Mouse (Mus musculus) forebrain, embryonic 15.5 days (tissue): ENCODE measurements around the gene Zglp1. TPM values are rescaled to one million over a fixed set of nuclear protein-coding genes. Genes with fewer than 3 reads are reported as not detected.

Experiments used
- ATAC-seq: fragments of 200-750 bp; cut with Nextera tagmentation; replicated peaks from 2 replicates; pipeline ENCODE4 v1.8.0; 2017; ENCODE audit warnings: mild to moderate bottlenecking, moderate TSS enrichment, moderate library complexity
- H3K27ac ChIP-seq: fragments of 300-500 bp; sonication (generic); replicated peaks from 2 replicates; pipeline ENCODE4 v1.5.1; 2015; ENCODE audit warnings: mild to moderate bottlenecking, inconsistent platforms
- H3K27me3 ChIP-seq: fragments of 300-500 bp; sonication (generic); 2 replicates; pipeline ENCODE4 v1.6.1; 2015; ENCODE audit warnings: inconsistent platforms
- H3K36me3 ChIP-seq: fragments of 300-500 bp; sonication (generic); 2 replicates; pipeline ENCODE4 v1.6.1; 2015; ENCODE audit warnings: mild to moderate bottlenecking, inconsistent platforms
- H3K4me1 ChIP-seq: fragments of 300-500 bp; sonication (generic); 2 replicates; pipeline ENCODE4 v1.6.1; 2015; ENCODE audit warnings: inconsistent platforms
- H3K4me2 ChIP-seq: fragments of 300-500 bp; sonication (generic); replicated peaks from 2 replicates; pipeline ENCODE4 v1.6.1; 2015; ENCODE audit warnings: mild to moderate bottlenecking, inconsistent platforms
- H3K4me3 ChIP-seq: fragments of 300-500 bp; sonication (generic); 2 replicates; pipeline ENCODE4 v1.5.1; 2015; ENCODE audit warnings: mild to moderate bottlenecking, inconsistent platforms
- H3K9ac ChIP-seq: fragments of 300-500 bp; sonication (generic); replicated peaks from 2 replicates; pipeline ENCODE4 v1.6.1; 2015; ENCODE audit warnings: mild to moderate bottlenecking, inconsistent platforms
- H3K9me3 ChIP-seq: fragments of 300-500 bp; sonication (generic); 2 replicates; pipeline ENCODE4 v1.6.1; 2016; ENCODE audit warnings: inconsistent platforms
- WGBS: fragments of 180-500 bp; shearing (Covaris S2); methylation state at CpG from one replicate; pipeline ENCODE4 v1.1.7; 2015; ENCODE audit warnings: mixed read lengths; 5-methylcytosine and 5-hydroxymethylcytosine counted together
- microRNA counts: library from miRNA; unstranded; fragments of <30 nt; microRNA quantifications from one replicate; lab custom pipeline; 2016
- microRNA-seq: library from miRNA; unstranded; fragments of <30 nt; microRNA quantifications from one replicate; pipeline ENCODE4, GENCODE M21; 2016
- polyA plus RNA-seq: library from polyadenylated mRNA; unstranded; fragments of >200 nt; fragmentation: Nextera tagmentation; extraction: Ambion mirVana; gene quantifications from 2 replicates; pipeline ENCODE4 v1.2.1, GENCODE M21; 2015

Zglp1 gene
- polyA plus RNA-seq, 1 experiment from 2014 or later: 2.2 TPM

GRCm38 (mm10) chr9:21018600-21018999, 48.3 kb downstream of the Zglp1 start:
- Histone ChIP-seq H3K27ac (no peak overlapping the region), H3K4me1 (peaks cover 11% of the 10 kb centered on the region), H3K36me3 (no peaks in the 10 kb centered on the region), H3K9me3 (no peaks in the 10 kb centered on the region), H3K27me3 (peaks cover 51% of the 10 kb centered on the region), H3K4me2 (no peak overlapping the region), H3K4me3 (no peak overlapping the region), H3K9ac (no peak overlapping the region)
- no peak for ATAC-seq
- 72% methylated on average over 2 of the region's 2 CpGs for WGBS

GRCm38 (mm10) chr9:21017177-21017575, 49.7 kb downstream of the Zglp1 start:
- 33% methylated on average over 4 of the region's 4 CpGs for WGBS
- H3K36me3 ChIP-seq: no peaks in the 10 kb centered on the region
- peaks cover 51% of the 10 kb centered on the region for H3K27me3 ChIP-seq
- no peaks in the 10 kb centered on the region for H3K9me3 ChIP-seq
- H3K4me1 ChIP-seq: peaks cover 11% of the 10 kb centered on the region
- no peak overlapping the region for H3K27ac ChIP-seq
- no peak overlapping the region for H3K4me3 ChIP-seq
- no peak overlapping the region for H3K4me2 ChIP-seq
- ATAC-seq: no peak
- H3K9ac ChIP-seq: no peak overlapping the region

GRCm38 (mm10) chr9:21016331-21017176, 50.3 kb downstream of the Zglp1 start:
- H3K27ac ChIP-seq: no peak overlapping the region
- H3K4me1 ChIP-seq: peaks cover 11% of the 10 kb centered on the region
- no peak overlapping the region for H3K4me3 ChIP-seq
- 7% methylated on average over 17 of the region's 17 CpGs for WGBS
- no peak overlapping the region for H3K9ac ChIP-seq
- H3K4me2 ChIP-seq: no peak overlapping the region
- no peaks in the 10 kb centered on the region for H3K36me3 ChIP-seq
- peaks cover 51% of the 10 kb centered on the region for H3K27me3 ChIP-seq
- ATAC-seq: no peak
- no peaks in the 10 kb centered on the region for H3K9me3 ChIP-seq

- Histone ChIP-seq H3K4me3 (peak within 1 kb of the TSS; percentile 25), H3K9ac (no peak within 1 kb of the TSS), H3K9me3 (no peaks in the 10 kb centered on the region), H3K4me2 (peak within 1 kb of the TSS; percentile 37), H3K4me1 (peaks cover 11% of the 10 kb centered on the region), H3K36me3 (no peaks in the 10 kb centered on the region), H3K27ac (no peak within 1 kb of the TSS), H3K27me3 (peaks cover 51% of the 10 kb centered on the region)
- 2% methylated on average over 30 of the region's 30 CpGs for WGBS
- ATAC-seq: no peak
Measured at GRCm38 (mm10) chr9:21015571-21016130, 51.2 kb downstream of the Zglp1 start, which contains the start of gene Icam1. TSS of gene Icam1 (plus strand) at chr9:21015985.

- H3K4me3 ChIP-seq: peak overlapping the region; percentile 25; the same call in 1 of the 2 replicates
- peak overlapping the region; percentile 37 for H3K4me2 ChIP-seq
- no peak overlapping the region for H3K27ac ChIP-seq
- WGBS: 4% methylated on average over 29 of the region's 29 CpGs
- no peaks in the 10 kb centered on the region for H3K9me3 ChIP-seq
- H3K9ac ChIP-seq: no peak overlapping the region
- H3K27me3 ChIP-seq: peaks cover 51% of the 10 kb centered on the region
- no peak for ATAC-seq
- H3K36me3 ChIP-seq: no peaks in the 10 kb centered on the region
- peaks cover 11% of the 10 kb centered on the region for H3K4me1 ChIP-seq
Measured at GRCm38 (mm10) chr9:21014691-21015570, 52.0 kb downstream of the Zglp1 start.

MicroRNAs encoded within 50 kb of the gene (microRNA counts, 519-probe panel; counts per million panel counts)
- microRNA mmu-miR-1900 (lab: Ali Mortazavi, UCI): 3,042 counts per million, percentile 73 among the panel's probes with 10 or more counts

Small RNA genes within 50 kb of the gene (microRNA-seq; reads per million reads assigned to microRNA genes)
- gene Mir1900: not detected
- not detected for gene Mir7082

Other genes with a start within 250 kb of the Zglp1 start
- not detected in 2 replicates for gene Rdh8, start 248.6 kb downstream of the Zglp1 start, polyA plus RNA-seq
- gene A230050P20Rik, start 198.5 kb downstream of the Zglp1 start, polyA plus RNA-seq: 2.9 and 3.5 TPM in 2 replicates
- 15.4 and 15.6 TPM in 2 replicates for gene Angptl6, start 187.4 kb downstream of the Zglp1 start, polyA plus RNA-seq
- 57.1 and 59.0 TPM in 2 replicates for gene Ppan, start 178.9 kb downstream of the Zglp1 start, polyA plus RNA-seq
- 267 and 288 TPM in 2 replicates for gene Eif3g, start 168.5 kb downstream of the Zglp1 start, polyA plus RNA-seq
- gene Dnmt1, start 107.2 kb downstream of the Zglp1 start, polyA plus RNA-seq: 80.0 and 84.6 TPM in 2 replicates
- gene S1pr2, start 90.3 kb downstream of the Zglp1 start, polyA plus RNA-seq: 6.9 and 7.5 TPM in 2 replicates
- 112 and 115 TPM in 2 replicates for gene Mrpl4, start 64.4 kb downstream of the Zglp1 start, polyA plus RNA-seq
- gene Icam1, start 51.1 kb downstream of the Zglp1 start, polyA plus RNA-seq: 2.8 and 3.0 TPM in 2 replicates
- 0.25 TPM in 1 of 2 replicates, not detected in the other for gene Icam4, start 37.7 kb downstream of the Zglp1 start, polyA plus RNA-seq
- gene Icam5, start 35.0 kb downstream of the Zglp1 start, polyA plus RNA-seq: 1.5 and 2.2 TPM in 2 replicates
- gene Gm49373, start 6.0 kb upstream of the Zglp1 start, polyA plus RNA-seq: 1.3 TPM in 2 replicates
- gene Fdx1l, start 6.5 kb upstream of the Zglp1 start, polyA plus RNA-seq: 52.2 and 58.9 TPM in 2 replicates
- 1.0 and 1.3 TPM in 2 replicates for gene Gm38431, start 24.9 kb upstream of the Zglp1 start, polyA plus RNA-seq
- gene Raver1, start 24.9 kb upstream of the Zglp1 start, polyA plus RNA-seq: 36.8 and 42.0 TPM in 2 replicates
- gene Tyk2, start 64.2 kb upstream of the Zglp1 start, polyA plus RNA-seq: 10.3 and 11.1 TPM in 2 replicates
- gene Cdc37, start 82.9 kb upstream of the Zglp1 start, polyA plus RNA-seq: 217 and 221 TPM in 2 replicates
- gene Pde4a, start 98.6 kb upstream of the Zglp1 start, polyA plus RNA-seq: 23.7 and 25.9 TPM in 2 replicates
- gene Keap1, start 172.3 kb upstream of the Zglp1 start, polyA plus RNA-seq: 71.6 and 72.5 TPM in 2 replicates
- 1.6 TPM in 2 replicates for gene S1pr5, start 181.3 kb upstream of the Zglp1 start, polyA plus RNA-seq
- 53.1 and 55.0 TPM in 2 replicates for gene Atg4d, start 198.2 kb upstream of the Zglp1 start, polyA plus RNA-seq
- gene Kri1, start 220.9 kb upstream of the Zglp1 start, polyA plus RNA-seq: 18.0 and 18.1 TPM in 2 replicates
- 91.3 and 97.9 TPM in 2 replicates for gene Cdkn2d, start 224.3 kb upstream of the Zglp1 start, polyA plus RNA-seq
- 1.1 and 1.4 TPM in 2 replicates for gene Ap1m2, start 245.2 kb upstream of the Zglp1 start, polyA plus RNA-seq